Mouse (Mus musculus) lung, adult 2 months (tissue): ENCODE measurements at regions not wholly inside any gene's neighbourhood (a gene's known extent, or its start where the extent isn't known, plus 50 kb on each side); places are given as distances from the start of the nearest gene placed in this dataset.

Experiments used
- DNase-seq: peaks from one replicate; pipeline ENCODE4 v3.0.0; 2022
- H3K4me1 ChIP-seq: fragments of 200-500 bp; 2 replicates; pipeline ENCODE4 v1.6.1; 2011; ENCODE audit warnings: low read length; ENCODE audit not compliant: control insufficient read depth, insufficient read depth
- H3K4me3 ChIP-seq: fragments of 200-500 bp; replicated peaks from 2 replicates; pipeline ENCODE3; 2011; ENCODE audit warnings: low read depth, mild to moderate bottlenecking, control low read depth, low read length; ENCODE audit errors: extremely low read depth
- CTCF ChIP-seq: fragments of 200-500 bp; IDR thresholded peaks from 2 replicates; pipeline ENCODE4 v1.5.1; 2011; ENCODE audit warnings: mild to moderate bottlenecking, low read length, control low read depth; ENCODE audit not compliant: insufficient read depth
- POLR2A ChIP-seq: fragments of 200-500 bp; IDR thresholded peaks from 2 replicates; pipeline ENCODE4 v1.6.1; 2011; ENCODE audit warnings: low read depth, mild to moderate bottlenecking, control low read depth, low read length, borderline replicate concordance; ENCODE audit errors: extremely low read depth
- WGBS: fragments of 180-500 bp; shearing (Covaris S2); methylation state at CpG from one replicate; pipeline ENCODE4 v1.1.7; 2018; 5-methylcytosine and 5-hydroxymethylcytosine counted together

- H3K4me1 ChIP-seq, result no peaks in the 10 kb centered on the region
- TF ChIP-seq CTCF, result 0 out of 2 replicates have a peak, but pooled peaks have one; percentile 15
- TF ChIP-seq POLR2A, result no peak
- no peak for DNase-seq
- 91% methylated on average over 3 of the region's 3 CpGs for WGBS
- no peak overlapping the region for H3K4me3 ChIP-seq
These were observed 68.1 kb upstream of the Tas2r118 start for GRCm38 (mm10) chr6:24037919-24038318.

- Histone ChIP-seq H3K4me3 (no peak overlapping the region), H3K4me1 (no peaks in the 10 kb centered on the region)
- TF ChIP-seq CTCF, result no peak
- no peak for TF ChIP-seq POLR2A
- DNase-seq, result no peak
- 47% methylated on average over 1 of the region's 1 CpGs for WGBS
These were observed 56.5 kb upstream of the Tas2r118 start for GRCm38 (mm10) chr6:24026352-24026751.

- TF ChIP-seq CTCF (no peak), POLR2A (no peak)
- Histone ChIP-seq H3K4me3 (no peak overlapping the region), H3K4me1 (no peaks in the 10 kb centered on the region)
- DNase-seq, result no peak
These were observed 55.9 kb upstream of the Tas2r118 start for GRCm38 (mm10) chr6:24025721-24026120.
